Mouse (Mus musculus): ENCODE measurements at regions not wholly inside any gene's neighbourhood (a gene's known extent, or its start where the extent isn't known, plus 50 kb on each side); places are given as distances from the start of the nearest gene placed in this dataset.

GRCm38 (mm10) chr11:89856184-89856769 is 78.8 kb upstream of the Ankfn1 start:
- Histone ChIP-seq H3K9me3 (no peaks in the 10 kb centered on the region), H3K4me1 (no peaks in the 10 kb centered on the region), H3K27ac (replicated peaks) (no peak overlapping the region), H3K4me3 (no peak overlapping the region), H3K4me2 (replicated peaks) (no peak overlapping the region), H3K36me3 (no peaks in the 10 kb centered on the region), H3K9ac (replicated peaks) (no peak overlapping the region), H3K27me3 (no peaks in the 10 kb centered on the region)
- 80% methylated on average over 9 of the region's 9 CpGs for whole genome bisulfite sequencing
- ATAC-seq (ENCODE audit: low FRiP score, low read depth): no peak

GRCm38 (mm10) chr11:89841853-89842252 is 64.4 kb upstream of the Ankfn1 start:
- Histone ChIP-seq H3K4me3 (no peak overlapping the region), H3K27ac (replicated peaks) (no peak overlapping the region), H3K9ac (replicated peaks) (no peak overlapping the region), H3K4me2 (replicated peaks) (no peak overlapping the region), H3K9me3 (no peaks in the 10 kb centered on the region), H3K27me3 (no peaks in the 10 kb centered on the region), H3K36me3 (no peaks in the 10 kb centered on the region), H3K4me1 (peaks cover 14% of the 10 kb centered on the region)
- ATAC-seq (ENCODE audit: low FRiP score, low read depth): no peak

- ATAC-seq (ENCODE audit: low FRiP score, low read depth): no peak
- Histone ChIP-seq H3K27me3 (no peaks in the 10 kb centered on the region), H3K9me3 (no peaks in the 10 kb centered on the region), H3K9ac (replicated peaks) (no peak overlapping the region), H3K36me3 (no peaks in the 10 kb centered on the region), H3K4me3 (no peak overlapping the region), H3K4me2 (replicated peaks) (no peak overlapping the region), H3K4me1 (peaks cover 14% of the 10 kb centered on the region), H3K27ac (replicated peaks) (no peak overlapping the region)
- 20% methylated on average over 6 of the region's 6 CpGs for WGBS
Measured at GRCm38 (mm10) chr11:89839671-89840327, 62.3 kb upstream of the Ankfn1 start.

GRCm38 (mm10) chr11:89837995-89838394 is 60.5 kb upstream of the Ankfn1 start:
- ATAC-seq (ENCODE audit: low FRiP score, low read depth): no peak
- no peaks in the 10 kb centered on the region for H3K36me3 ChIP-seq
- H3K9me3 ChIP-seq: no peaks in the 10 kb centered on the region
- H3K4me2 ChIP-seq (replicated peaks): no peak overlapping the region
- no peak overlapping the region for H3K9ac ChIP-seq (replicated peaks)
- peaks cover 14% of the 10 kb centered on the region for H3K4me1 ChIP-seq
- H3K4me3 ChIP-seq: no peak overlapping the region
- H3K27me3 ChIP-seq: no peaks in the 10 kb centered on the region
- WGBS: 100% methylated on average over 1 of the region's 1 CpGs
- no peak overlapping the region for H3K27ac ChIP-seq (replicated peaks)

GRCm38 (mm10) chr11:89836897-89837296 is 59.4 kb upstream of the Ankfn1 start:
- no peak for ATAC-seq (ENCODE audit: low FRiP score, low read depth)

GRCm38 (mm10) chr11:89834068-89834467 is 56.6 kb upstream of the Ankfn1 start:
- no peak overlapping the region for H3K27ac ChIP-seq (replicated peaks)
- H3K27me3 ChIP-seq: no peaks in the 10 kb centered on the region
- 88% methylated on average over 4 of the region's 4 CpGs for WGBS
- no peak overlapping the region for H3K4me3 ChIP-seq
- H3K4me2 ChIP-seq (replicated peaks): no peak overlapping the region
- no peaks in the 10 kb centered on the region for H3K9me3 ChIP-seq
- no peaks in the 10 kb centered on the region for H3K4me1 ChIP-seq
- no peak for ATAC-seq (ENCODE audit: low FRiP score, low read depth)
- H3K9ac ChIP-seq (replicated peaks): no peak overlapping the region
- no peaks in the 10 kb centered on the region for H3K36me3 ChIP-seq

More at GRCm38 (mm10) chr11:89836897-89837296, 59.4 kb upstream of the Ankfn1 start:
- Histone ChIP-seq H3K4me2 (replicated peaks) (no peak overlapping the region), H3K4me1 (peaks cover 12% of the 10 kb centered on the region), H3K9me3 (no peaks in the 10 kb centered on the region), H3K27me3 (no peaks in the 10 kb centered on the region), H3K36me3 (no peaks in the 10 kb centered on the region), H3K9ac (replicated peaks) (no peak overlapping the region), H3K4me3 (no peak overlapping the region), H3K27ac (replicated peaks) (no peak overlapping the region)
- WGBS: 86% methylated on average over 4 of the region's 4 CpGs

- WGBS: 89% methylated on average over 8 of the region's 8 CpGs
- Histone ChIP-seq H3K27ac (replicated peaks) (no peak overlapping the region), H3K36me3 (no peaks in the 10 kb centered on the region), H3K4me1 (no peaks in the 10 kb centered on the region), H3K4me2 (replicated peaks) (no peak overlapping the region), H3K9ac (replicated peaks) (no peak overlapping the region), H3K4me3 (no peak overlapping the region), H3K27me3 (no peaks in the 10 kb centered on the region), H3K9me3 (no peaks in the 10 kb centered on the region)
- ATAC-seq (ENCODE audit: low FRiP score, low read depth): no peak
Measured at GRCm38 (mm10) chr11:89831577-89832110, 54.2 kb upstream of the Ankfn1 start.
